Mouse (Mus musculus): Measurements from ENCODE around the gene Napb. TPM values are rescaled to one million over a fixed set of nuclear protein-coding genes. Genes with fewer than 3 reads are reported as not detected.
A peak's percentile ranks its signal among the peaks of the same experiment; 100 is the strongest.

Napb gene
- total and polyA plus RNA-seq, 2 experiments from 2014 or later: 99.2 to 115 TPM

GRCm38 (mm10) chr2:148750058-148750457, 17.8 kb upstream of the Napb start, which contains the start of gene Cstl1:
Gene Cstl1, plus strand, starts transcription at chr2:148750358.
- no peaks in the 10 kb centered on the region for H3K36me3 ChIP-seq (ENCODE audit: insufficient read depth, low read length)
- H3K27ac ChIP-seq: no peak within 1 kb of the TSS
- no peak for DNase-seq (ENCODE audit: low spot score)
- no peak within 1 kb of the TSS for H3K9ac ChIP-seq (replicated peaks; ENCODE audit: low read length)
- H3K27me3 ChIP-seq (ENCODE audit: insufficient read depth, low read length): no peaks in the 10 kb centered on the region
- no peak for TF ChIP-seq CTCF (IDR thresholded peaks at IDR 0.05; ENCODE audit: low read depth)
- no peaks in the 10 kb centered on the region for H3K4me1 ChIP-seq (ENCODE audit: insufficient read depth, low read length)
- H3K4me2 ChIP-seq (ENCODE audit: low read depth, low read length): no peak within 1 kb of the TSS
- no peaks in the 10 kb centered on the region for H3K9me3 ChIP-seq (ENCODE audit: low read length)
- WGBS: 77% methylated on average over 1 of the region's 1 CpGs
- no peak within 1 kb of the TSS for H3K4me3 ChIP-seq (ENCODE audit: low read length)
- no peak for ATAC-seq

- H3K4me2 ChIP-seq (ENCODE audit: low read depth, low read length): no peak overlapping the region
- H3K27me3 ChIP-seq (ENCODE audit: insufficient read depth, low read length): no peaks in the 10 kb centered on the region
- TF ChIP-seq CTCF (IDR thresholded peaks at IDR 0.05; ENCODE audit: low read depth): no peak
- no peak overlapping the region for H3K4me3 ChIP-seq (ENCODE audit: low read length)
- no peak for ATAC-seq
- no peak for DNase-seq (ENCODE audit: low spot score)
- H3K9ac ChIP-seq (replicated peaks; ENCODE audit: low read length): no peak overlapping the region
- H3K9me3 ChIP-seq (ENCODE audit: low read length): no peaks in the 10 kb centered on the region
- no peak overlapping the region for H3K27ac ChIP-seq
- H3K36me3 ChIP-seq (ENCODE audit: insufficient read depth, low read length): no peaks in the 10 kb centered on the region
- H3K4me1 ChIP-seq (ENCODE audit: insufficient read depth, low read length): no peaks in the 10 kb centered on the region
- 80% methylated on average over 3 of the region's 3 CpGs for WGBS
Measured at GRCm38 (mm10) chr2:148743846-148744407, 11.7 kb upstream of the Napb start.

DNA sequence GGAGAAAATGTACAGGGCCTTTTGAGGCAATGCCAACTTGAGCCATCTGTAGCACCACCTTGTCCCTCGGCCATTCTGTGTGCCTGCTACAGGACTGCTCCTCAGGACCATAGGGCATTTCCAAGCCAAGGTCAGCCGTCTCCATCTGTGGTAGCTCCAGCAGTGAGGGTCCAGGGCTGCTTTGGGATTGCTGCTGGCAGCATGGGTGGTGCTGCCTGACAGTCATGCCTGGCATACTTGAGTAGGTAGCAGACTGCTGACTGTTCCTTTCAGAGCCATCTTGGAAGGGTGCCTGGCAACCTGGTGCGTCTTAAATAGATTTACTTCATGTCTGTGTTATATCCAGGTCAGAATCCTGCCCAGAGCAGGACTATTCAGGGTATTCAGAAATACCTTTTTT, 10.7 kb upstream of the Napb start:
- ATAC-seq: peak; percentile 87
- no peak for TF ChIP-seq CTCF (IDR thresholded peaks at IDR 0.05; ENCODE audit: low read depth)
- no peak overlapping the region for H3K4me2 ChIP-seq (ENCODE audit: low read depth, low read length)

GRCm38 (mm10) chr2:148731614-148732326, 497 bp downstream of the Napb start:
- WGBS: under 1% methylated on average over 34 of the region's 35 CpGs
- TF ChIP-seq CTCF (IDR thresholded peaks at IDR 0.05; ENCODE audit: low read depth): no peak

More for the DNA sequence above, 10.7 kb upstream of the Napb start:
- Histone ChIP-seq H3K27ac (no peak overlapping the region), H3K27me3 (ENCODE audit: insufficient read depth, low read length) (no peaks in the 10 kb centered on the region), H3K4me1 (ENCODE audit: insufficient read depth, low read length) (no peaks in the 10 kb centered on the region), H3K4me3 (ENCODE audit: low read length) (no peak overlapping the region), H3K9me3 (ENCODE audit: low read length) (no peaks in the 10 kb centered on the region), H3K36me3 (ENCODE audit: insufficient read depth, low read length) (no peaks in the 10 kb centered on the region), H3K9ac (replicated peaks; ENCODE audit: low read length) (no peak overlapping the region)
- WGBS: 37% methylated on average over 3 of the region's 3 CpGs
- peak; percentile 41 for DNase-seq (ENCODE audit: low spot score)

DNA sequence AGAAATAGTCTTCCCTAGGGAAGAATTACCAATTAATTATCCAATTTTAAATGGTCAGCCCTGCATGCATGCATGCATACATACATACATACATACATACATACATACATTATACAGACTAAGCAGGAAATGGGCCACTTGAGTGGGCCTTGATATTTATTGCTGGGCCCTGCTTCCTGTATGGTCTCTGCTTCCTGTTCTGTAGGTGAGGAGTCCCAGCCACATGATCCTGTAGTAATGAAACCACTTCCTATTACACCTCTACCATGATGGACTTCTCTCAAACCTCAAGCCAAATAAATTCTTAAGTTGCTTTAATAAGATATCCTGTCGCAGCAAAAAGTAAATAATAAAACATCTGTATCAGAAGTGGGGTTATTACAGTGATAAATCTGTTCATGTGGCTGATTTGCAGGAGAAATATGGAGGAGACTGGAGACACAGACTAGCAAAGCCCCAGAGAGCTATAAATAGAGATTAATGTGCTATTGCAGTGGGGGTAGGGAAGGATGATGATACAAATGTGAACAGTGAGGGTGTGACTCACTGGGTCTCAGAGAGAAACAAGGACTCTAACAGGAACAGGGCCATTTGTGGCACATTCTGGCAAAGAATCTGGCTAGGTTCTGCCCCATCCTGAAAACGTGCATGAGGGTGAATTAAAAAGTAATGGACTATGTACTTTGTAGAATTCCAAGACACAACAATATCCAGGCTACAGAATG, 12.8 kb downstream of the Napb start:
- no peak overlapping the region for H3K4me2 ChIP-seq (ENCODE audit: low read depth, low read length)
- no peak overlapping the region for H3K27ac ChIP-seq
- 80% methylated on average over 2 of the region's 2 CpGs for WGBS
- no peaks in the 10 kb centered on the region for H3K27me3 ChIP-seq (ENCODE audit: insufficient read depth, low read length)
- H3K4me1 ChIP-seq (ENCODE audit: insufficient read depth, low read length): no peaks in the 10 kb centered on the region
- no peak for TF ChIP-seq CTCF (IDR thresholded peaks at IDR 0.05; ENCODE audit: low read depth)
- H3K9ac ChIP-seq (replicated peaks; ENCODE audit: low read length): no peak overlapping the region
- no peaks in the 10 kb centered on the region for H3K9me3 ChIP-seq (ENCODE audit: low read length)
- no peaks in the 10 kb centered on the region for H3K36me3 ChIP-seq (ENCODE audit: insufficient read depth, low read length)
- DNase-seq (ENCODE audit: low spot score) (no peak), ATAC-seq (no peak)
- H3K4me3 ChIP-seq (ENCODE audit: low read length): no peak overlapping the region

More at GRCm38 (mm10) chr2:148731614-148732326, 497 bp downstream of the Napb start:
- no peak for DNase-seq (ENCODE audit: low spot score)
- peak; percentile 81 for ATAC-seq
- H3K9me3 ChIP-seq (ENCODE audit: low read length): no peaks in the 10 kb centered on the region
- H3K9ac ChIP-seq (replicated peaks; ENCODE audit: low read length): peak overlapping the region; percentile 87
- peak overlapping the region; percentile 92 for H3K4me3 ChIP-seq (ENCODE audit: low read length)
- H3K4me2 ChIP-seq (ENCODE audit: low read depth, low read length): peak overlapping the region; percentile 88
- no peaks in the 10 kb centered on the region for H3K4me1 ChIP-seq (ENCODE audit: insufficient read depth, low read length)
- H3K27ac ChIP-seq: peak overlapping the region; percentile 85
- no peaks in the 10 kb centered on the region for H3K36me3 ChIP-seq (ENCODE audit: insufficient read depth, low read length)
- no peaks in the 10 kb centered on the region for H3K27me3 ChIP-seq (ENCODE audit: insufficient read depth, low read length)

DNA sequence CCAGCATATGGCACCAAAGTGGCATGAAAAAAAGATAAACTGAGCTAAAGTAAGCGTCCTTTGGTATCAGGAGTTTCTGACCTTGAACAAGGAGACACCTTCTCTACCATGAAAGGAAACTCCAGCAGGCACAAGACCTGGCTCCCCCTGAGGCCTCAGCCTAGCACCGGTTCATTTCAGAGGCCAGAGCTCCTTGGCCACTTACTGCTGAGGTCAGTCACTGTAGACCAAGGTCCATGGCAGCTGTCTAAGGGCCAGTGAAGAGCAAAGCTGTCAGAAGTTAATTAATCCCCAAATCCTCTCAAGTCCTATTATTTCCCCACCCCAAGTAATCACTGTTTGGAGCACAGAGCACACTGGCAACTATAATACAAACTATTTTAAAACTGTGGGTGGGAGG, 15.2 kb downstream of the Napb start:
- ATAC-seq (no peak), DNase-seq (ENCODE audit: low spot score) (no peak)
- 77% methylated on average over 2 of the region's 2 CpGs for whole genome bisulfite sequencing
- no peak overlapping the region for H3K4me2 ChIP-seq (ENCODE audit: low read depth, low read length)
- H3K27ac ChIP-seq: no peak overlapping the region
- no peaks in the 10 kb centered on the region for H3K9me3 ChIP-seq (ENCODE audit: low read length)
- H3K4me3 ChIP-seq (ENCODE audit: low read length): no peak overlapping the region
- no peaks in the 10 kb centered on the region for H3K36me3 ChIP-seq (ENCODE audit: insufficient read depth, low read length)
- no peak overlapping the region for H3K9ac ChIP-seq (replicated peaks; ENCODE audit: low read length)
- H3K27me3 ChIP-seq (ENCODE audit: insufficient read depth, low read length): no peaks in the 10 kb centered on the region
- no peak for TF ChIP-seq CTCF (IDR thresholded peaks at IDR 0.05; ENCODE audit: low read depth)
- H3K4me1 ChIP-seq (ENCODE audit: insufficient read depth, low read length): no peaks in the 10 kb centered on the region
